Mouse (Mus musculus) megakaryocyte, embryonic 14.5 days (primary cell): ENCODE results near the gene Tmem150c.

Experiments
- FLI1 ChIP-seq: IDR thresholded peaks from 2 replicates; pipeline ENCODE4 v1.6.1; 2012; ENCODE audit warnings: low read length, inconsistent platforms, mixed read lengths
- GATA1 ChIP-seq: IDR thresholded peaks from 3 replicates; pipeline ENCODE4 v1.6.1; 2012; ENCODE audit warnings: mixed read lengths, low read length, inconsistent platforms, borderline replicate concordance

- TF ChIP-seq GATA1: no peak
- TF ChIP-seq FLI1: no peak
These were observed 37.9 kb upstream of the Tmem150c start for GRCm38 (mm10) chr5:100197476-100197875.
